Mouse (Mus musculus): Measurements from ENCODE around the gene Tmbim4.

The Tmbim4 gene

DNA sequence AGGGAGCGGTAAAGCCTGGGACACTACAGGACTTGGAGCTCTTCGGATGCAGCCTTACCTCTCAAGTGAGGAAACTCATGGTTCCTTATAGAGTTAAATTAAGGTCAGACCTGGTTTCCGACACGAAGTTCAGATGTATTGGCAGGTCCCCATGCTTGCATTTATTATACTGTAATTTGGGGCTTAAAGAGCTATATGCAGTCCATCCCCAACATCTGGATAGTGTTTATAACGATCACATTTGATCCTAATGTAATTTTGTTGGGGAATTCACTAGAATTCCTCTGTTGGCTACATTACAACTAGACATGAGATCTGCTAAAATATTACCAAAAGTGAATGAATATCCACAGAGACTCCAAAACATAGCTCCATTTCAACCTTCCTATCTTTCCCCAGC lies 44.3 kb downstream of the Tmbim4 start:
- DNase-seq (ENCODE audit: low read depth), result no peak

DNA sequence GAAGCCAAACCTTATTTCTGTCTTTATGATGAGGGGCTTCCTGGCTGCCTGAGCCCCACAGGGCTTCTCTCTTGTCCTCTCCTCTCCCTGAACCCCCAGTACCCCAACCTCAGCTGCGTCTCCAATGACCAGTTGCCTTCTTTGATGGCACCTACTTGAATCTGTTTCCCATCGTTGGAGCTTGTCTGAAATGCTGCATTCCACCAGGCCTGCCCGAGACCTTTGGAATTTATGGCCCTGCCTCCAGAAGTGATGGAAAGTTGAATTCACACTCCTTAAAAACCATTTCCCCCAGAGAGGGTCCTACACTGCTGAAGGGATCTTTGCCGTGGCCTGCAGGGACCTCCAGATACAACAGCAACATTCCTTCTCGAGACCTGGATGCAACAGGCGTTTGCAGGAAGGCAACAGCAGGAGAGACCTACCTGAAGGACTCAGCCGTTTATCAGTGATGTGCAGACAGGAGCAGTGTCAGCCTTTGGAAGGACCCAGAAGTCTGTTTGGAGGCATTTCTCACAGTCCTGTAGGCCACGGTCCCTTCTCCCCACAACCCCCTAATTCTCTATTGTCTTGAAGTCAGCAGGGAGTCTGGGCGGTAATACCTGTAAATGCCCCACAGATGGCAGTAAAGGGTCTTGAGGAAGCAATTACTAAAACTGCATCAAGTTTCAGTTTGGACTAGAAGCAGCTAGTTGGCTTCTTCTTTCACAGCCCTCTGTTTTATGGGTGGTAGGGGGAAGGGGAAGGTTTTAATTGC lies 45.8 kb downstream of the Tmbim4 start:
- peak; percentile 81 for DNase-seq (ENCODE audit: low read depth)

DNA sequence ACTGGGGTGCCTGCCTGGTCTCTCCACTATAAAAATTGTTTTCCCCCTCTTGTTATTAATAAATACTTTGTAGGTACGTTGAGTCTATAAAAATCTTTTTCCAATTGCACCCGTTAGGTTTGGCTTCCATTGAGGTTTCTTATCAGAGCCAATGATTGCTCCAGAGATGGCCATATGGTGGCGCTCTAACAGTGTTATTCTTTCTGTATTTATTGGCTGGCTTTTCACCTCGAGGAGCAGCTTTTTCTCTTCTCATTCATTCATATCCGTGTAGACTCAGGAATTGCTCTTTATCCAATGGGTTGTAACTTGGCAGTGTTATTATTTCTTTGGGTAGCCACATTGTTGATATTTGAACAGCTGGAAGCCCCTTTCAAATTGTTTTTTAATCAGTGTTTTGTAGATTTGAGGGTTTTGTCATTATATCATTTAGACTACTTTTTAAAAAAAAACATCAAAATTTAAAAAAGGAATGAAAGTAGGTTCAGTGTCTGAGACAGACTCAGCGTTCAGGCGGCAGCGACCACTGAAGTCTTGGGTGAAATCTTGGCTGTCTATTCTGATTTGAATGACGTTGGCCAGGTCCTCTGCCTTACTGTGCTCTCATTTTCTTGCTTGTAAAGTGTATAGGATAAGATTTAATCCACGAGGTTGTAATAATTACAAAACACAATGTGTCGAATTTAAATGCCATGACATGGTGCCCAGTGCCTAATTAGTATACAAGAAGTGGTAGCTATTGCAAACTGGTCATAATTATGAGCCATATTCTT lies 49.7 kb downstream of the Tmbim4 start:
- no peak for DNase-seq (ENCODE audit: low read depth)

- no peak for DNase-seq (ENCODE audit: low read depth)
These were observed 50.4 kb downstream of the Tmbim4 start for GRCm38 (mm10) chr10:120251791-120252190.

DNA sequence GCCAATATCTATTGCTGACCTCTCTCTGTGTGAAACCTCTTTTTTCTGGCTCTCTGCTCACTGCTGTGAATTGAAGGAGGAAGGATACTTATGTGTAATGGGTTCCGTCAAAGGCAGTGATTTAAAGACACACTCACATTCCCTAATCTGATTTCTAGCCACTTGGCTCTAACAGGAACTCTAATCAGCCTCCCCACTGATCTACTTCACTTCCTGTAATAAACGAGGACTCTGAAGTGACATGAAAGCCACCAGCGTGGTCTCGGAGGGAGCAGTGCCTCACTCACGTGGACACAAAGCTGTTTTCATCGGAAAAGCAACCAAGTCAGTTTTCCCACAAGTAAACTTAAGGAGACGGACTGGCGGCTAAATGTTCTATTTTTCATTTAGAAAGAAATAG lies 51.4 kb downstream of the Tmbim4 start:
- DNase-seq (ENCODE audit: low read depth), result no peak

- peak; percentile 39 for DNase-seq (ENCODE audit: low read depth)
These were observed 55.8 kb downstream of the Tmbim4 start for GRCm38 (mm10) chr10:120257231-120257630.

DNA sequence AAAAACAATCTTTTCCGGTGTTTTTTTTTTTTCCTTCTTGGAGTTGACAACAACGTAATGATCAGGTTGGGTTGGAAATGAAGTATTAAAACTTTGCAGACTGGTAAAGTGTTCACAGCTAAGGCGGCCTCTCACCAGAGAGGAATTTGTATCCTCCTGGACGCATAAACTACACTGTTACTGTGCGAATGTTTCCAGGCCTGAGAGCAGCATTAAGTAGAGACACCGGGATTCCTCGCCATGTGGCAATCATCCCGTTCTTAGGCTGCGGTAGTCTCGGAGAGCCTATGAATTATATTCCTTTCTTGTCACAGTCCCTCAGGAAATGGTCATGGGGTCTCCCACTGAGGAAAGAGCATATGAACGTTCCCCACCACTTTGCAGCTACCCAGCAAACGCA lies 66.4 kb downstream of the Tmbim4 start:
- DNase-seq (ENCODE audit: low read depth), result no peak

- DNase-seq (ENCODE audit: low read depth), result no peak
These were observed 68.6 kb downstream of the Tmbim4 start for GRCm38 (mm10) chr10:120269946-120270345.

DNA sequence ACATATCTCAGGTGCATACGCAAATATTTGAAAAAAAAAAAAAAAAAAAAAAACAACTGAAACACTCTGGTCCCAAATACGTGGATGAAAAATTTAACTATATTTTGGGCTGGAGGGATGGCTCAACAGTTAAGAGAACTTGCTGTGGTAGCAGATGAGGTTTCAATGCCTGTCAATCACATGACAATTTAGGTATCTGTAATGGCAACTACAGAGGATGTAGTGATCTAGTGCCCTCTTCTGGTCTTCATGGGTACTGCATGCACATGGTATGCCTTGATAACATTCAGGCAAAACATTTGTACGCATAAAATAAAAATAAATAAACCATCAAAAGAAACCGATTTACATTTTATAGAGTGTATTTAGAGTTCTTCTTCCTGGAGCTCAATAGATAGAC lies 69.4 kb downstream of the Tmbim4 start:
- peak; percentile 52 for DNase-seq (ENCODE audit: low read depth)

DNA sequence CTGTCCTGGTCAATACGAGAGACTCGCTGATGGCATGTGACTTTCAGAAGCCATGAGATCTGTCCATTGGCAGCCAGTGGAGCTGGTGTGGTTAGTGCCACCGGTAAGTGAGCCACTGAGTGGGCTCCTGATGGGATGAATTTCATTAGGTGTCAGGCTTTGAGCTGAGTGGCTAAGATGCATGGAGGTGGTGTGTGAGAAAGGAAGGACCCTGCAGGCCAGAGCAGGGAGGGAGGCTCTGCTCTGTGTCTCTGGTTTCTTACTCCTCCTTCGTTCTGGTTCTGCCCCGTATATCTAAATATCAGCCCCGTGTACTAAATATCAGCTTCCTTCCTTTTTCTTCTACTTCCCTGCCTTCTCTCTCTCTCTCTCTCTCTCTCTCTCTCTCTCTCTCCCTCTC lies 69.9 kb downstream of the Tmbim4 start:
- DNase-seq (ENCODE audit: low read depth), result no peak

GRCm38 (mm10) chr10:120271879-120272269 lies 70.5 kb downstream of the Tmbim4 start:
- DNase-seq (ENCODE audit: low read depth), result no peak

DNA sequence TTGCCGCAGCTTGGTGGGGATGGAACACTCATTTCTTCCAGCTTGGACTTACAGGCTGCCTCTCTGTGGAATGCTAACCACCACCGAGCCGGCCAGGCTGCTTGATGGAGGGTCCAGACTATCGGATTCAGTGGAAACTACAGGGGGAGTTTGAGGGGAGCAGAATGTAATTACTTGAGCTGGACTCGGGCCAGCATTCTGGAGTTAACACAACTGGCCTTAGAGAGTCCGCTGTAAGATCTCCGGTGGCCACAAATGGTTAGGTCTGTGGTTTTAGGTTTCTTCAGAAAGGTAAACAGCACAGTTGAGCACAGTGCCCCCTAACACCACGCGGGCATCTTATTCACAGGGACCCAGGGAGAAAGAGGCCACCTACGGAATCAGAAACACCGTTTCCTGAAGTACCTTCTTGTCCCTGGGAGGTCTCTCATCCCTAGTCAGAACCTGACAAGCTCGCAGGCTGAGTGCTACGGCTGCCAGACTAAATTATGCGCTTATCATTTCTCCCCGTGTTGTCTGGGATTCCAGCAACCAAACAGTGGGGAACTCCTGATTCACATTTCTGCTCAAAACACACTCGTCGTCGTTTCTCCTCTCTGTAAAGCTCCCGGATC lies 71.0 kb downstream of the Tmbim4 start:
- DNase-seq (ENCODE audit: low read depth), result no peak

DNA sequence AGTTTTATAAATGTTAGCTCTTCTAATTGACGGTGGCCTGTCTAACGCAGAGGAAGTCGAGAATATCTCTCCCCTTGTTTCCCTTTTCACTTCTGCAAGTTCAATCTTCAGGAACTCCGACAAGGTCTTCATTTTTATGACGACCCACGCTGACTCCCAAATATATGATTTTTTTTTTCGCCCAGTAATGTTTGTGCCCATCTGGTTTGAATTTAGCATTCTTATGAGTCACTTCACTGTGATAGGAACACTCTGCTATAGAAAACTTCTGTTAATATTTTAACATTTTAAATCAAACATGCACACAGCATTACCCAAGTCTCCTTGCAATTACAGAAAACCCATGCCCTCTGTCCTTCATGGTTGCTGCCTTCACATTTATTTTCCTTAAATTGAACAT lies 71.9 kb downstream of the Tmbim4 start:
- no peak for DNase-seq (ENCODE audit: low read depth)

All from c-Kit-positive CD71-negative TER-119-negative erythroid progenitor cells, embryonic 14.5 days (primary cell).